Mouse (Mus musculus) left cerebral cortex, adult 2 months (tissue): ENCODE data around the gene Olfr223. TPM values are rescaled to one million over a fixed set of nuclear protein-coding genes. Genes with fewer than 3 reads are reported as not detected.
"Not testable (repeated sequence)": the region's sequence is repeated elsewhere in the genome, so short reads cannot be mapped to it uniquely, and the experiment has no call there.

ENCODE experiments used
- DNase-seq, 2 experiments: peaks; one replicate each; pipeline ENCODE4 v3.0.0; 2021 to 2022; ENCODE audit warnings: low spot score in 2 of 2, mixed read lengths in 1 of 2; ENCODE audit errors: extremely low spot score in 1 of 2
- H3K27ac ChIP-seq: fragments of 200-600 bp; 2 replicates; pipeline ENCODE4 v1.8.1; 2022
- H3K4me3 ChIP-seq: fragments of 200-600 bp; 2 replicates; pipeline ENCODE4 v1.8.1; 2022
- CTCF ChIP-seq: fragments of 200-600 bp; IDR thresholded peaks from 2 replicates; pipeline ENCODE4 v1.8.1; 2022; ENCODE audit warnings: antibody characterized with exemption, mild to moderate bottlenecking, moderate library complexity
- intact Hi-C: fragments of 180-260 bp; cut with DNase I; formaldehyde crosslinking; loops from one replicate; pipeline ENCODE4 v1.15.1; 2025
- total RNA-seq, 2 experiments: library from RNA; stranded (reverse); gene quantifications; 2 replicates each; pipeline ENCODE4 v1.2.3; 2021

The Olfr223 gene
- total RNA-seq, 2 experiments from 2014 or later = not detected

DNA sequence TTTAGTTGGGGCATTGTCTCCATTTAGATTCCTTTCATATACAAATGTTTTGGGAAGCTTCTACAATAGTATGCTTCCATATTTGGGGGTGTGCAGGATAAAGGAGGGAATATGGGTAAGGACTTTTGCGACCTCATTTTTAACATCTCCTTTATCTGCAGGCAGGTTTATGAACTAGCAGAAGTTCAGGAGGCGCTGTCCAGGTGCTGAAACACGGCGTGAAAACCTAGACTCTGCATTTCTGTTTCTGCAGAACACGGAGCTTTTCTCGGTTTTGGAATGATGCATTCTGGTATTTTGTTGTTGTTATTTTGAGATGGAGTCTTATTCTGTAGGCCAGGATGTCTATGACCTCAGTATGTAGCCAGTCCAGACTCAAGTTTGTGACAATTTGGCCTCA lies 8.6 kb downstream of the Olfr223 start:
- H3K27ac ChIP-seq = no peak overlapping the region
- no peak for DNase-seq
- TF ChIP-seq CTCF = no peak
- no peak overlapping the region for H3K4me3 ChIP-seq
- intact Hi-C loops = no loop called here

DNA sequence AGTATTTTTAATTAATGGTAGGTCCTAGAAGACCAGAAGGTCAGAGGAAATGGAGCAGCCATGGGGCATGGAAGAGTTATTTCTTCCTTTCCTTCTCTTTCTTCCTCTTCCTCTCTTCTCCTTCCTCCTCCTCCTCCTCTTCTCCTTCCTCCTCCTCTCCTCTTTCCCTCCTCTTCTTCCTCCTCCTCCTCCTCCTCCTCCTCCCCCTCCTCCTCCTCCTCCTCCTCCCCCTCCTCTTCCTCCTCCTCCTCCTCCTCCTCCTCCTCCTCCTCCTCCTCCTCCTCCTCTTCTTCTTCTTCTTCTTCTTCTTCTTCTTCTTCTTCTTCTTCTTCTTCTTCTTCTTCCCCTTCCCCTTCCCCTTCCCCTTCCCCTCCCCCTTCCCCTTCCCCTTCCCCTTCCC lies 17.0 kb downstream of the Olfr223 start, which contains the start of gene Olfr222:
Gene Olfr222, minus strand, starts transcription at position 101 of the 400 bp plus-strand sequence.
- intact Hi-C loops = not testable (repeated sequence)

DNA sequence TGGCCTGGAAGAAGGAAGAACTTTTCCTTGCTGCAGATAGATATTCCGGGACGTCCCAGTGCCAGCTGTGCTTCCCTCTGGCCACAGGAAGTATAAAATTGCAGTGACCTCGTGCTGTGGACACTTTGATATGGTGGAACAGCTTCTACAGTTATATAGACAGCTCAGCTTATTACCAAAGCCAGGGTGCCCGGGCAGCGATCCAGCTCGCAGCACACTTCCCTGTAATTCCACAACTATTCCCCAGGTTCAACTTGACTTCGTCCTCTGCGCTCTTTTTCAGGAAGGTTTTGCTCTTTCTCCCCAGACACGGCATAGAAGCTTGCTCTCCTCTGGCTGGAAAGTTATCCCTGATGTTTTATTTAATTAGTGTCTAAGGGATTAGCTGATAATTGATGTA lies 17.4 kb downstream of the Olfr223 start:
- Histone ChIP-seq H3K27ac (no peak overlapping the region), H3K4me3 (no peak overlapping the region)
- TF ChIP-seq CTCF = no peak
- no peak for DNase-seq
- intact Hi-C loops = no loop called here

More for the DNA sequence above, 17.0 kb downstream of the Olfr223 start, which contains the start of gene Olfr222:
- not testable (repeated sequence) for DNase-seq, H3K27ac ChIP-seq, H3K4me3 ChIP-seq

DNA sequence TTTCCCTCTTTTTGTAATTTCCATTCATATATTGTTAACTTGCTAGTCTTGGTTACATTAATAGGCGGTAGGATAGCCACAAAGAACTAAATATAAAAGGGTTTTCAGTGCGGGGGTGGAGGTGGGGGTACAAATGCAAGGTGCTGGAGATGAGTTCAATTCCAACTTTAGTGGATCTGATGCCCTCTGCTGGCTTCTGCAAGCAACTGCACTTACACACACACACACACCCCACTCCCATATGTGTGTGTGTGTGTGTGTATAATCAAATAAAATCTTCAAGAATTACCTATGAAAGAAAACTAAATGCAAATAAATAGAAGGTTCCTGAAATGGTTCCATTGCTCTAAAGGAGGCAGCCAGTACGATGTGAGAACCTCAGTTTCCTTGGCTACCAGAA lies 23.8 kb downstream of the Olfr223 start:
- intact Hi-C loops = loop anchor here (1.0 kb wide), 1 partner anchor 44 kb away; no protein-coding TSS in a partner anchor
- no peak overlapping the region for H3K4me3 ChIP-seq
- DNase-seq = no peak
- peak; percentile 61 for TF ChIP-seq CTCF
- no peak overlapping the region for H3K27ac ChIP-seq

DNA sequence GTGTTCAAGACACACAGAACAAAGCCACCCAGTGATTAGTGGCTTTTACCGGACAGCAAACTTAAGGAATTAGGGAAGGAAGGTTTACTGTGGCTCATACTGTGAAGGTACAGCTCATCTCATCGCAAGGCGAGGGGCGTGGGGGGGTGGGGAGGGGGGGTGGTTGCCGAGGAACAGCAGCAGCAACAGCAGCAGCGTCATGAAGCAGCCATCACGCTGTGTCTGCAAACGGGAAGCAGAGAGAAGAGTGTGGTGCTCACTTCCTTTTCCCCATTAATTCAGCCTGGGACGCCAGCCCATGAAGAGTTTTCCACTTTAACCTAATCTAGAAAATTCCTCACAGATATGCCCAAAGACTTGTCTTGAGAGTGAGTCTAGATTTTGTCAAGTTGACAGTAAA lies 30.3 kb downstream of the Olfr223 start:
- DNase-seq = no peak
- Histone ChIP-seq H3K4me3 (no peak overlapping the region), H3K27ac (no peak overlapping the region)
- intact Hi-C loops = no loop called here
- TF ChIP-seq CTCF = no peak

DNA sequence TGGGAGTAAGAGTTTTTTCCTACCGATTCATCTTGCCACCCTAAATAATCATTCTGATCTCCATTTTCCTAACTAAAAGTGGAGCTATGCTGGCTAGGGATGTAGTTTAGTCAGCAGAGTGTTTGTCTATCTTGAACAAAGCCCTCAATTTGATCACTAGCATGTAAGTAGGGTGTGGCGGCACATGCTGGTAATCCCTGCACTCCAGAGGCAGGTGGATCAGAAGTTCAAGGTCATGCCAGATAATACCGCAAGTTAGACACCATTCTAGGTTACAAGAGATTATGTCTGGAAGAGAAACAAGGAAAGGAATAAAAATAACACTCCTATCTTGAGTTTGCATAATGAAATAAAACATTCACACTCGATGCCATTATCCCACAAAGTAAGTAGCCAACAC lies 30.8 kb downstream of the Olfr223 start:
- TF ChIP-seq CTCF = no peak
- DNase-seq = no peak
- intact Hi-C loops = no loop called here
- Histone ChIP-seq H3K4me3 (no peak overlapping the region), H3K27ac (no peak overlapping the region)

DNA sequence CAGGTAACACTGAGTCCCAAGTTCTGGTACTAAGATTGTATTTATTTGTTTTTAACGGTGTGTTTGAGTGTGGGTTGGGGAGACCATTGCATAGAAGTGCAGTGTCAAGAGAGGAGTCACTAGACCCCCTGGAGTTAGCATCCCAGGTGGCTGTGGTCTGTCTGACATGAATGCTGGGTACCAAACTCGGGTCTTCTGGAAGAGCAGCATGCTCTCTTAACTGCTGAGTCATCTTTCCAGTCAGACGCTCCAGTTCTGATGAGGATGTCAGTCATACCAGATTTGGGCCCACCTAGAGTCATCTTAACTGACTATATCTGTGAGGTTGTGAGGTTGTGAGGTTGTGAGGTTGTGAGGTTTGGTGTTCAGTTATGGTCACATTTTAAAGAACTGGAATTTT lies 32.2 kb downstream of the Olfr223 start:
- DNase-seq = no peak
- no peak for TF ChIP-seq CTCF
- Histone ChIP-seq H3K4me3 (no peak overlapping the region), H3K27ac (no peak overlapping the region)
- intact Hi-C loops = no loop called here

DNA sequence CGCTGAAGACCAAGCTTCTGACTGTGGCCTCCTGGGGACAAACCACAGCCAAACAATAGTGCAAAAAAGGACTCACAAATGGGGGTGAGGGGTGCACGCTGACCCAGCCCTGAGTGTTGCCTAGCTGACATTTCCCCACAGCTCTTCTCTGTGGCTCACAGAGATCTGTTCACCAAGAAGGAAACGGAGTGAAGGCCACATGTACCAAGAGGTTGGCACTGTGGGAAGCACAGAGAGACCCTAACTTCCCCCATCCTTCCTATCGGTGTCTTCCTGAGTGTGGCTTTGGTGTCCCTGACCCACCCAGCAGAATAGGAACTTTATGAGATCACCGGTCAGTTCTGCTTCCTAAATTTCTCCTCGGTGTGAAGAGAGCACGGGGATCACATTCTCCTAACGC lies 38.6 kb downstream of the Olfr223 start:
- TF ChIP-seq CTCF = no peak
- no peak for DNase-seq
- no peak overlapping the region for H3K4me3 ChIP-seq
- intact Hi-C loops = no loop called here
- no peak overlapping the region for H3K27ac ChIP-seq

DNA sequence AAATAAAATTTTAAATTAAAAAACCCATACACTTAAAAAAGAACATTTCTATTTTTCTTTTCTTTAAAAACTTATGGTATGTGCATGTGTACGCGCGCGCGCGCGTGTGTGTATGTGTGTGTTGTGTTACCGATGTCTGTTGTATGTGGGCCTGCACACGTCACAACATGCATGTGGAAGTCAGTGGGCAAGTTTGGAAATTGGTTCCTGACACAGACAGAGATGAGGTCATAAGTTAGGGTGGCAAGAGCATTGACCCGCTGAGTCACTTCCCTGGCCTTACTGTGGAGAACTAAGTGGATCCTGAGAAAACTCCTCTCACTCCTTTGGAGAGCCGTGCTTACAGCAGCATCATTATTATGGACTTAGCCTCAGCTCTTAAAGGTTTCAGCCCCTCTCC lies 39.0 kb downstream of the Olfr223 start:
- no peak overlapping the region for H3K4me3 ChIP-seq
- no peak for DNase-seq
- H3K27ac ChIP-seq = no peak overlapping the region
- TF ChIP-seq CTCF = no peak
- intact Hi-C loops = no loop called here

DNA sequence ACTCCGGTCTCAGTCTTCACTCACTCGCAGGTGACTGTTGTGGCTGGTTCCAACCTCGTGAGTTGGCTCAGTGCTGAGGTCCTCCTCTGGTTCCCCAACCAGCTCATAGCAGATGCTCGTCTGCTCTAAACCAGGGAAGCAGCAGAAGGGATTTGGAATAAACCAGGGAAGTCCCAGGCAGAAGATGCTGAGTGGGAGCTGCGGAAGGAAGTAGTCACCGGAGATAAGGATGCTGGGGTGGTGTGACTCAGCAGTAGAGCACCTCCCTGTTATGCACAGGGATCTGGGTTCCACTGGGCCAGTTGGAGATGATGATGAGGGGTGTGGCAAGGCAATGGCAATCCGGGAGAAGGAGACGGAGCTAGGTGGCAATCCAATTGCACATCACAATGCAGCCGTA lies 49.1 kb downstream of the Olfr223 start:
- H3K27ac ChIP-seq = no peak overlapping the region
- DNase-seq = peak in 1 of 2 experiments; percentile 34
- intact Hi-C loops = no loop called here
- H3K4me3 ChIP-seq = no peak overlapping the region
- no peak for TF ChIP-seq CTCF

DNA sequence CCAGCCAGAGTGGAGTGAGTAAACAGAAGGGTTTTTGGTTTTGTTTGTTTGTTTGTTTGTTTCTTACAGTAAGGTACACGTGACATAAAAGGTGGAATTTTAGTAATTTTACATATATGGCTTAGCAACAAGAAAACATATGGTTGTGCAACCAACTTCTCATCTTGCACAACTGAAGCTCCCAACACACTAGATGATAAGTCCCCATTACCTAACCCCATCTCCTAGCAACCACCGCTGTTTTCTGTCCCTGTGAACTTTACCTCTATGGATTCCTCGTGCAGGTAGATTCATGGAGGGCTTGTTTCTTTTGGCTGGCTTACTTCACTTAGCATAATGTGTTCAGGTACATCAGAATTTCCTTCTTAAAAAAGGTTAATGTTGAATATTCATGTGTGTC lies 49.7 kb downstream of the Olfr223 start:
- Histone ChIP-seq H3K4me3 (no peak overlapping the region), H3K27ac (no peak overlapping the region)
- TF ChIP-seq CTCF = no peak
- no peak for DNase-seq
- intact Hi-C loops = loop anchor here (2.0 kb wide), 1 partner anchor 17 kb away; the partner anchor contains the start of gene Zkscan17

DNA sequence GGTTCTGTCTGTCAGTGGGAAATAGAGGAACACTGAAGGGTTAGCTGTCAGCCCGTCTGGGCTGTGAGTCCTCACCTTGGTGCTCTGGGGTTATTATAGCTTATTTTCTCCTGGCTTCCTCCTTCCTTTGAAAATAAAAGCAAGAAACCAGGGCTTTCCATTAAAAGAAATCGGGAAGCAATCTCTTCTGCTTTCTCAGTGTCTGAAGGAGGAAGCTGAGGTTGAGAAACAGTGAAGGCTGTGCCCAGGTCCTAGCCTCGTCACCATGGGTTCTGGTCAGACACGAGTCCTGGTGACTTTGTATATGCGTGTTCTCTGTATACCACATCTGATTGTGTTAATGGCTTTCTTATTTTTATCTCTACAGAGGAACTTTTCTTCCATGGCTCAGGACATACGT lies 50.6 kb downstream of the Olfr223 start:
- intact Hi-C loops = loop anchor here (2.0 kb wide), 1 partner anchor 16 kb away; the partner anchor contains the start of gene Zkscan17
- Histone ChIP-seq H3K27ac (peak overlapping the region; percentile 54; the same call in 1 of the 2 replicates), H3K4me3 (no peak overlapping the region)
- no peak for TF ChIP-seq CTCF
- no peak for DNase-seq

DNA sequence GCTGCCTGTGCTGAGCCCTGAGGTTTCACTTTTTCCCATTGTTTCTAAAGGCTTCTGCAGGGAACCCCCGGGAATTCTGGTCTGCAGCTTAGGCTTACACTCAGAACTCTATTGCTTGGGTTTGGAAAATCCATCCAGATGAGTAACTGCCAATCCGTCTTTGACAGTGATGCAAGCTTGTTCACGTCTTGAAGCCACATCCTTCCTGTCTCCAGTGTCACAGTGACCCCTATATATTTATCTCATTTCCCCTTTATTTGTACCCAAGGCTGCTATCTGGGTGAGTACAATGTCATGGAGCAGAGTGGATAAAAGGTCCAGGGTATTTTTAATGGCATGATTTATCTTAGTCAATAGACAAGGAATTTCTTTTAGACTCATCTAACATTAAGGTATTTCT lies 51.8 kb downstream of the Olfr223 start, which contains the start of gene Nlrp3:
Gene Nlrp3, plus strand, starts transcription at position 245 of the 400 bp plus-strand sequence.
- intact Hi-C loops = no loop called here
- Histone ChIP-seq H3K27ac (peak within 1 kb of the TSS; percentile 54; the same call in 1 of the 2 replicates), H3K4me3 (no peak within 1 kb of the TSS)
- no peak for TF ChIP-seq CTCF
- no peak for DNase-seq
